Mouse (Mus musculus): ENCODE results near the gene Huwe1.

The Huwe1 gene

GRCm38 (mm10) chrX:151951181-151951580, 150.6 kb downstream of the Huwe1 start:
- no peak for DNase-seq

Measured in thymus, postnatal 36 days (tissue).